In the genomic region with DNA sequence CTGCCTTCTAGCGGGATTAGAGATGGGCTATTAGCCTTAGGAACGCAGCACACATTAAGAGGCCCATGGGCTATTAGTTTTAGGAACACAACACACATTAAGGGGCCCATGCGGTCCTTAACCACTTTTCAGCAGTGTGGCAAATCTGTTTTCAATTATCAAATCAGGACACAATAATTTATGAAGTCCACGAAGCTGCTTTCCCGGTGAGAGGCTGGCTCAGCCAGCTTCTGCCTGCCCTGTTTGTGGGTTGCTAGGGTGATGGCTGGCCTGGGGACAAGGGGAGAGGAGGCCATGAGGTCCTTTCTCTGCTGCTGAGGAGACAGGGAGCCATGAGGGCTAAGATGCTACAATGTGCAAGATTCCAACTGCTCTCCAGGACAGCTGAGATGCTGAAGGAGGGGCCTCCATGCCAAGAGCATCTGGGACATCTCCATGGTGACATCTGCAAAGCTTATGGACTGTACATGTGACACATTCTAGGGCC, we compare ENCODE assay signal across 8 mouse cellular contexts.
DNase-seq lines count a peak whose midpoint lies in the region; ATAC-seq lines count a peak whose summit lies in the region.

No protein-coding gene starts in this region.

- ATAC-seq in midbrain, embryonic 15.5 days (replicated peaks): 0 out of 2 replicates have a peak, but pooled peaks have one; percentile 27
- peak; percentile 86 for ATAC-seq in limb, embryonic 11.5 days (ENCODE audit: insufficient number of reproducible peaks, low FRiP score, low TSS enrichment, low read depth)

- H3K9ac ChIP-seq in midbrain, embryonic 15.5 days: no peak overlapping the region
- no peak overlapping the region for H3K9ac ChIP-seq in limb, embryonic 11.5 days (ENCODE audit: low read length)

- peak; percentile 17 for DNase-seq in cerebellum, adult 11-12 months
- no peak for DNase-seq in cerebellum, adult 8-10 months
- DNase-seq in midbrain, embryonic 10.5 days (ENCODE audit: low spot score): no peak
- DNase-seq in limb, embryonic 11.5 days (ENCODE audit: low spot score): peak; percentile 77
- DNase-seq in telencephalon, adult 2 months (ENCODE audit: low read depth, low spot score): peak; percentile 11
- DNase-seq in thymus, adult 18-20 months: no peak
- no peak for DNase-seq in adipocyte (ENCODE audit: low spot score)

- no peak overlapping the region for H3K4me2 ChIP-seq in midbrain, embryonic 15.5 days
- no peak overlapping the region for H3K4me2 ChIP-seq in limb, embryonic 11.5 days (ENCODE audit: low read depth, severe bottlenecking)

- WGBS in midbrain, embryonic 15.5 days: 50% methylated on average over 5 of the region's 5 CpGs
- 79% methylated on average over 5 of the region's 5 CpGs for WGBS in midbrain, embryonic 10.5 days
- WGBS in limb, embryonic 11.5 days: 11% methylated on average over 5 of the region's 5 CpGs

- H3K4me3 ChIP-seq in midbrain, embryonic 15.5 days: no peak overlapping the region
- H3K4me3 ChIP-seq in midbrain, embryonic 10.5 days: no peak overlapping the region
- no peak overlapping the region for H3K4me3 ChIP-seq in limb, embryonic 11.5 days (ENCODE audit: low read depth, low read length)

- no peak overlapping the region for H3K27ac ChIP-seq in midbrain, embryonic 15.5 days
- no peak overlapping the region; the same call in 1 of the 2 replicates for H3K27ac ChIP-seq in midbrain, embryonic 10.5 days (replicated peaks)
- peak overlapping the region; percentile 53; the same call in 1 of the 2 replicates for H3K27ac ChIP-seq in limb, embryonic 11.5 days (replicated peaks; ENCODE audit: low read depth, low read length)

- H3K36me3 ChIP-seq in midbrain, embryonic 15.5 days (replicated peaks): no peaks in the 10 kb centered on the region
- H3K36me3 ChIP-seq in midbrain, embryonic 10.5 days: no peaks in the 10 kb centered on the region
- H3K36me3 ChIP-seq in limb, embryonic 11.5 days (ENCODE audit: control insufficient read depth, insufficient read depth, low read length): no peaks in the 10 kb centered on the region

- peaks cover 8% of the 10 kb centered on the region; the same call in 1 of the 2 replicates for H3K4me1 ChIP-seq in midbrain, embryonic 15.5 days
- peaks cover 6% of the 10 kb centered on the region for H3K4me1 ChIP-seq in midbrain, embryonic 10.5 days
- 0 out of 2 replicates have a peak, but pooled peaks cover 2% of the 10 kb centered on the region for H3K4me1 ChIP-seq in limb, embryonic 11.5 days (ENCODE audit: control insufficient read depth, insufficient read depth, low read length)

- H3K27me3 ChIP-seq in midbrain, embryonic 15.5 days (replicated peaks): no peaks in the 10 kb centered on the region
- no peaks in the 10 kb centered on the region for H3K27me3 ChIP-seq in midbrain, embryonic 10.5 days (ENCODE audit: low read depth, poor library complexity, severe bottlenecking)
- no peaks in the 10 kb centered on the region for H3K27me3 ChIP-seq in limb, embryonic 11.5 days (ENCODE audit: control insufficient read depth, insufficient read depth, low read length)

- H3K9me3 ChIP-seq in midbrain, embryonic 15.5 days: no peaks in the 10 kb centered on the region
- H3K9me3 ChIP-seq in midbrain, embryonic 10.5 days (replicated peaks): no peaks in the 10 kb centered on the region
- no peaks in the 10 kb centered on the region for H3K9me3 ChIP-seq in limb, embryonic 11.5 days (ENCODE audit: control insufficient read depth, low read length)

Comparison
In these comparisons a context has a peak if more than half of its experiments do, and no peak if none do; other contexts are left out.
1. DNase-seq: peak in cerebellum, adult 11-12 months (single experiment), limb, embryonic 11.5 days (single experiment) and telencephalon, adult 2 months (single experiment); none in cerebellum, adult 8-10 months (single experiment), midbrain, embryonic 10.5 days (single experiment), thymus, adult 18-20 months (0 of 2) and adipocyte (single experiment).